Mouse (Mus musculus): Measurements from ENCODE around the gene Dchs2.

- TF ChIP-seq ZNF384 (IDR thresholded peaks at IDR 0.05; ENCODE audit: low read depth, low read length) (no peak), ZC3H11A (IDR thresholded peaks at IDR 0.05; ENCODE audit: borderline replicate concordance, low read depth, low read length) (no peak)
These were observed 64.7 kb downstream of the Dchs2 start for GRCm38 (mm10) chr3:83192401-83192800.

All from ES-E14 (cell line).